Mouse (Mus musculus) kidney, adult 2 months (tissue): ENCODE measurements around the gene Krt39. TPM values are rescaled to one million over a fixed set of nuclear protein-coding genes. Genes with fewer than 3 reads are reported as not detected.

Experiments
- DNase-seq: peaks from one replicate; pipeline ENCODE4 v3.0.0; 2021
- H3K27ac ChIP-seq: fragments of 200-500 bp; 2 replicates; pipeline ENCODE4 v1.5.1; 2012; ENCODE audit warnings: low read depth, low read length, control low read depth, inconsistent platforms; ENCODE audit not compliant: insufficient read depth
- H3K27me3 ChIP-seq: fragments of 200-500 bp; replicated peaks from 2 replicates; pipeline ENCODE4 v1.6.1; 2012; ENCODE audit warnings: mild to moderate bottlenecking, moderate library complexity, low read length, inconsistent platforms; ENCODE audit not compliant: control insufficient read depth, insufficient read depth
- H3K36me3 ChIP-seq: fragments of 200-500 bp; 2 replicates; pipeline ENCODE4 v1.6.1; 2012; ENCODE audit warnings: mild to moderate bottlenecking, moderate library complexity, low read length, inconsistent platforms; ENCODE audit not compliant: control insufficient read depth, insufficient read depth
- H3K4me1 ChIP-seq: fragments of 200-500 bp; 2 replicates; pipeline ENCODE4 v1.6.1; 2011; ENCODE audit warnings: low read length; ENCODE audit not compliant: control insufficient read depth, insufficient read depth
- H3K4me3 ChIP-seq: fragments of 200-500 bp; 2 replicates; pipeline ENCODE4 v1.5.1; 2011; ENCODE audit warnings: mild to moderate bottlenecking, low read depth, low read length, control low read depth; ENCODE audit not compliant: insufficient read depth
- CTCF ChIP-seq: fragments of 200-500 bp; conservative IDR thresholded peaks from 2 replicates; pipeline ENCODE4 v1.5.1; 2011; ENCODE audit warnings: low read depth, mild to moderate bottlenecking, control low read depth, low read length, moderate library complexity, mixed read lengths; ENCODE audit not compliant: insufficient read depth, insufficient read length
- POLR2A ChIP-seq: fragments of 200-500 bp; IDR thresholded peaks from one replicate; pipeline ENCODE4 v1.6.1; 2011; ENCODE audit warnings: low read depth, low read length, control low read depth
- WGBS: fragments of 180-500 bp; shearing (Covaris S2); methylation state at CpG from one replicate; pipeline ENCODE4 v1.1.7; 2018; 5-methylcytosine and 5-hydroxymethylcytosine counted together
- polyA plus RNA-seq: library from polyadenylated mRNA; depleted of rRNA; stranded (reverse); fragments of >200 nt; gene quantifications from 2 replicates; pipeline ENCODE4 v1.2.3, GENCODE M21; 2012; rRNA removed

The Krt39 gene
- polyA plus RNA-seq, 1 experiment: not detected

- Histone ChIP-seq H3K4me3 (no peak overlapping the region), H3K4me1 (no peaks in the 10 kb centered on the region), H3K27ac (no peak overlapping the region), H3K27me3 (no peaks in the 10 kb centered on the region), H3K36me3 (no peaks in the 10 kb centered on the region)
- DNase-seq: no peak
- 60% methylated on average over 4 of the region's 4 CpGs for WGBS
- TF ChIP-seq POLR2A: no peak
Measured at GRCm38 (mm10) chr11:99472405-99472804, 48.7 kb downstream of the Krt39 start.

- Histone ChIP-seq H3K27ac (no peak overlapping the region), H3K4me3 (no peak overlapping the region), H3K4me1 (no peaks in the 10 kb centered on the region), H3K36me3 (no peaks in the 10 kb centered on the region), H3K27me3 (no peaks in the 10 kb centered on the region)
- no peak for TF ChIP-seq CTCF
- no peak for DNase-seq
- 85% methylated on average over 6 of the region's 6 CpGs for WGBS
Measured at GRCm38 (mm10) chr11:99471946-99472345, 49.2 kb downstream of the Krt39 start.

GRCm38 (mm10) chr11:99469228-99469627 lies 51.9 kb downstream of the Krt39 start:
- WGBS: 63% methylated on average over 4 of the region's 4 CpGs
- H3K27me3 ChIP-seq: no peaks in the 10 kb centered on the region
- no peak overlapping the region for H3K4me3 ChIP-seq
- no peaks in the 10 kb centered on the region for H3K36me3 ChIP-seq
- no peaks in the 10 kb centered on the region for H3K4me1 ChIP-seq
- no peak for TF ChIP-seq POLR2A
- no peak for TF ChIP-seq CTCF
- DNase-seq: no peak
- no peak overlapping the region for H3K27ac ChIP-seq

- Histone ChIP-seq H3K4me1 (no peaks in the 10 kb centered on the region), H3K27me3 (no peaks in the 10 kb centered on the region), H3K4me3 (no peak overlapping the region), H3K36me3 (no peaks in the 10 kb centered on the region), H3K27ac (no peak overlapping the region)
- DNase-seq: no peak
- TF ChIP-seq POLR2A (no peak), CTCF (no peak)
- WGBS: 80% methylated on average over 11 of the region's 11 CpGs
Measured at GRCm38 (mm10) chr11:99468566-99468965, 52.6 kb downstream of the Krt39 start.

GRCm38 (mm10) chr11:99466316-99466715 lies 54.8 kb downstream of the Krt39 start:
- Histone ChIP-seq H3K27me3 (no peaks in the 10 kb centered on the region), H3K27ac (no peak overlapping the region), H3K4me1 (peaks cover 7% of the 10 kb centered on the region), H3K4me3 (no peak overlapping the region), H3K36me3 (no peaks in the 10 kb centered on the region)
- no peak for DNase-seq
- no peak for TF ChIP-seq CTCF
- no peak for TF ChIP-seq POLR2A
- 23% methylated on average over 7 of the region's 7 CpGs for WGBS

- WGBS: 3% methylated on average over 5 of the region's 5 CpGs
- peak; percentile 76 for DNase-seq
- H3K36me3 ChIP-seq: no peaks in the 10 kb centered on the region
- peaks cover 9% of the 10 kb centered on the region for H3K4me1 ChIP-seq
- H3K4me3 ChIP-seq: no peak overlapping the region
- H3K27ac ChIP-seq: no peak overlapping the region
- TF ChIP-seq CTCF (peak; percentile 82), POLR2A (no peak)
- no peaks in the 10 kb centered on the region for H3K27me3 ChIP-seq
Measured at GRCm38 (mm10) chr11:99464836-99465235, 56.3 kb downstream of the Krt39 start.

Other genes starting within 250 kb of the Krt39 start
- gene Krt24, start 236.1 kb downstream of the Krt39 start, polyA plus RNA-seq: not detected in 2 replicates
- gene Krt25, start 198.4 kb downstream of the Krt39 start, polyA plus RNA-seq: 0.03 TPM in 1 of 2 replicates, not detected in the other
- not detected in 2 replicates for gene Krt26, start 183.4 kb downstream of the Krt39 start, polyA plus RNA-seq
- not detected in 2 replicates for gene Krt27, start 170.2 kb downstream of the Krt39 start, polyA plus RNA-seq
- gene Krt28, start 146.4 kb downstream of the Krt39 start, polyA plus RNA-seq: 0.05 TPM in 1 of 2 replicates, not detected in the other
- 2.4 and 3.1 TPM in 2 replicates for gene Krt10, start 132.0 kb downstream of the Krt39 start, polyA plus RNA-seq
- gene Krt12, start 99.1 kb downstream of the Krt39 start, polyA plus RNA-seq: not detected in 2 replicates
- gene Krt20, start 83.2 kb downstream of the Krt39 start, polyA plus RNA-seq: 0.13 and 0.23 TPM in 2 replicates
- 2.7 and 3.5 TPM in 2 replicates for gene Krt23, start 28.2 kb downstream of the Krt39 start, polyA plus RNA-seq
- not detected in 2 replicates for gene Krt40, start 21.8 kb upstream of the Krt39 start, polyA plus RNA-seq
- gene Krtap3-3, start 29.5 kb upstream of the Krt39 start, polyA plus RNA-seq: not detected in 2 replicates
- gene Krtap3-2, start 35.5 kb upstream of the Krt39 start, polyA plus RNA-seq: not detected in 2 replicates
- gene Gm11939, start 38.1 kb upstream of the Krt39 start, polyA plus RNA-seq: not detected in 2 replicates
- gene Krtap3-1, start 45.3 kb upstream of the Krt39 start, polyA plus RNA-seq: not detected in 2 replicates
- not detected in 2 replicates for gene Krtap1-5, start 59.7 kb upstream of the Krt39 start, polyA plus RNA-seq
- not detected in 2 replicates for gene Krtap1-4, start 62.3 kb upstream of the Krt39 start, polyA plus RNA-seq
- gene Krtap1-3, start 70.0 kb upstream of the Krt39 start, polyA plus RNA-seq: not detected in 2 replicates
- not detected in 2 replicates for gene Krtap9-3, start 76.8 kb upstream of the Krt39 start, polyA plus RNA-seq
- gene Gm11938, start 82.0 kb upstream of the Krt39 start, polyA plus RNA-seq: not detected in 2 replicates
- gene Gm11937, start 88.9 kb upstream of the Krt39 start, polyA plus RNA-seq: not detected in 2 replicates
- not detected in 2 replicates for gene Krtap2-4, start 93.5 kb upstream of the Krt39 start, polyA plus RNA-seq
- not detected in 2 replicates for gene Gm11562, start 99.1 kb upstream of the Krt39 start, polyA plus RNA-seq
- not detected in 2 replicates for gene Krtap4-1, start 106.9 kb upstream of the Krt39 start, polyA plus RNA-seq
- gene Krtap4-2, start 113.7 kb upstream of the Krt39 start, polyA plus RNA-seq: not detected in 2 replicates
- gene Krtap4-7, start 122.8 kb upstream of the Krt39 start, polyA plus RNA-seq: not detected in 2 replicates
- gene Gm11555, start 128.9 kb upstream of the Krt39 start, polyA plus RNA-seq: not detected in 2 replicates
- gene Gm11563, start 137.6 kb upstream of the Krt39 start, polyA plus RNA-seq: not detected in 2 replicates
- not detected in 2 replicates for gene Krtap4-6, start 144.6 kb upstream of the Krt39 start, polyA plus RNA-seq
- gene Gm14190, start 169.4 kb upstream of the Krt39 start, polyA plus RNA-seq: not detected in 2 replicates
- not detected in 2 replicates for gene Gm14180, start 213.0 kb upstream of the Krt39 start, polyA plus RNA-seq